Mouse (Mus musculus): ENCODE measurements around the gene Kctd3. TPM values are rescaled to one million over a fixed set of nuclear protein-coding genes. Genes with fewer than 3 reads are reported as not detected.

Gene Kctd3
- total and polyA plus RNA-seq, 2 experiments from 2014 or later: 47.4 to 90.4 TPM

GRCm38 (mm10) chr1:188993218-188993617 is 14.4 kb downstream of the Kctd3 start:
- Histone ChIP-seq H3K9me3 (ENCODE audit: low read length) (no peaks in the 10 kb centered on the region), H3K27ac (ENCODE audit: low read depth, low read length) (no peak overlapping the region), H3K9ac (replicated peaks; ENCODE audit: low read length, poor library complexity, severe bottlenecking) (no peak overlapping the region), H3K36me3 (ENCODE audit: insufficient read depth, low read length) (peaks cover 42% of the 10 kb centered on the region), H3K4me2 (ENCODE audit: low read depth, low read length, poor library complexity, severe bottlenecking) (no peak overlapping the region), H3K4me1 (ENCODE audit: insufficient read depth, low read length) (no peaks in the 10 kb centered on the region), H3K27me3 (ENCODE audit: insufficient read depth, low read length) (no peaks in the 10 kb centered on the region), H3K4me3 (ENCODE audit: low read depth, low read length) (no peak overlapping the region)
- peak; percentile 79 for TF ChIP-seq CTCF (IDR thresholded peaks at IDR 0.05)
- 27% methylated on average over 4 of the region's 4 CpGs for WGBS
- ATAC-seq (ENCODE audit: low FRiP score): no peak
- peak; percentile 67 for DNase-seq (ENCODE audit: low spot score)

- WGBS: 25% methylated on average over 3 of the region's 3 CpGs
- no peak for ATAC-seq (ENCODE audit: low FRiP score)
- peaks cover 45% of the 10 kb centered on the region for H3K36me3 ChIP-seq (ENCODE audit: insufficient read depth, low read length)
Measured at GRCm38 (mm10) chr1:188980050-188980449, 27.6 kb downstream of the Kctd3 start.

GRCm38 (mm10) chr1:188973926-188974325 is 33.7 kb downstream of the Kctd3 start:
- H3K4me1 ChIP-seq (ENCODE audit: insufficient read depth, low read length): no peaks in the 10 kb centered on the region
- H3K4me3 ChIP-seq (ENCODE audit: low read depth, low read length): no peak overlapping the region
- no peak for DNase-seq (ENCODE audit: low spot score)
- H3K9me3 ChIP-seq (ENCODE audit: low read length): no peaks in the 10 kb centered on the region
- peaks cover 50% of the 10 kb centered on the region for H3K36me3 ChIP-seq (ENCODE audit: insufficient read depth, low read length)
- H3K9ac ChIP-seq (replicated peaks; ENCODE audit: low read length, poor library complexity, severe bottlenecking): no peak overlapping the region
- 94% methylated on average over 16 of the region's 16 CpGs for WGBS
- H3K27me3 ChIP-seq (ENCODE audit: insufficient read depth, low read length): no peaks in the 10 kb centered on the region
- H3K27ac ChIP-seq (ENCODE audit: low read depth, low read length): no peak overlapping the region
- TF ChIP-seq CTCF (IDR thresholded peaks at IDR 0.05): no peak
- H3K4me2 ChIP-seq (ENCODE audit: low read depth, low read length, poor library complexity, severe bottlenecking): no peak overlapping the region
- no peak for ATAC-seq (ENCODE audit: low FRiP score)

More at GRCm38 (mm10) chr1:188980050-188980449, 27.6 kb downstream of the Kctd3 start:
- peak; percentile 84 for TF ChIP-seq CTCF (IDR thresholded peaks at IDR 0.05)
- Histone ChIP-seq H3K27me3 (ENCODE audit: insufficient read depth, low read length) (no peaks in the 10 kb centered on the region), H3K4me3 (ENCODE audit: low read depth, low read length) (no peak overlapping the region), H3K9ac (replicated peaks; ENCODE audit: low read length, poor library complexity, severe bottlenecking) (no peak overlapping the region), H3K27ac (ENCODE audit: low read depth, low read length) (no peak overlapping the region), H3K4me1 (ENCODE audit: insufficient read depth, low read length) (no peaks in the 10 kb centered on the region), H3K4me2 (ENCODE audit: low read depth, low read length, poor library complexity, severe bottlenecking) (no peak overlapping the region), H3K9me3 (ENCODE audit: low read length) (no peaks in the 10 kb centered on the region)
- DNase-seq (ENCODE audit: low spot score): peak; percentile 58

- H3K4me3 ChIP-seq (ENCODE audit: low read depth, low read length): no peak overlapping the region
- no peak overlapping the region for H3K9ac ChIP-seq (replicated peaks; ENCODE audit: low read length, poor library complexity, severe bottlenecking)
- WGBS: 85% methylated on average over 6 of the region's 6 CpGs
- no peak overlapping the region for H3K4me2 ChIP-seq (ENCODE audit: low read depth, low read length, poor library complexity, severe bottlenecking)
- no peak for TF ChIP-seq CTCF (IDR thresholded peaks at IDR 0.05)
- DNase-seq (ENCODE audit: low spot score): no peak
- H3K9me3 ChIP-seq (ENCODE audit: low read length): no peaks in the 10 kb centered on the region
- H3K4me1 ChIP-seq (ENCODE audit: insufficient read depth, low read length): no peaks in the 10 kb centered on the region
- no peak for ATAC-seq (ENCODE audit: low FRiP score)
- H3K27me3 ChIP-seq (ENCODE audit: insufficient read depth, low read length): no peaks in the 10 kb centered on the region
- peaks cover 57% of the 10 kb centered on the region for H3K36me3 ChIP-seq (ENCODE audit: insufficient read depth, low read length)
- H3K27ac ChIP-seq (ENCODE audit: low read depth, low read length): no peak overlapping the region
Measured at GRCm38 (mm10) chr1:188973078-188973477, 34.6 kb downstream of the Kctd3 start.

- ATAC-seq (ENCODE audit: low FRiP score) (no peak), DNase-seq (ENCODE audit: low spot score) (no peak)
- H3K27me3 ChIP-seq (ENCODE audit: insufficient read depth, low read length): no peaks in the 10 kb centered on the region
- no peaks in the 10 kb centered on the region for H3K4me1 ChIP-seq (ENCODE audit: insufficient read depth, low read length)
- H3K4me3 ChIP-seq (ENCODE audit: low read depth, low read length): no peak overlapping the region
- H3K4me2 ChIP-seq (ENCODE audit: low read depth, low read length, poor library complexity, severe bottlenecking): no peak overlapping the region
- H3K9me3 ChIP-seq (ENCODE audit: low read length): no peaks in the 10 kb centered on the region
- no peaks in the 10 kb centered on the region for H3K36me3 ChIP-seq (ENCODE audit: insufficient read depth, low read length)
- H3K9ac ChIP-seq (replicated peaks; ENCODE audit: low read length, poor library complexity, severe bottlenecking): no peak overlapping the region
- no peak for TF ChIP-seq CTCF (IDR thresholded peaks at IDR 0.05)
- WGBS: 87% methylated on average over 4 of the region's 4 CpGs
- no peak overlapping the region for H3K27ac ChIP-seq (ENCODE audit: low read depth, low read length)
Measured at GRCm38 (mm10) chr1:188952501-188952900, 55.1 kb downstream of the Kctd3 start.

GRCm38 (mm10) chr1:188951091-188951490 is 56.5 kb downstream of the Kctd3 start:
- ATAC-seq (ENCODE audit: low FRiP score) (no peak), DNase-seq (ENCODE audit: low spot score) (no peak)
- Histone ChIP-seq H3K27me3 (ENCODE audit: insufficient read depth, low read length) (no peaks in the 10 kb centered on the region), H3K4me2 (ENCODE audit: low read depth, low read length, poor library complexity, severe bottlenecking) (no peak overlapping the region), H3K27ac (ENCODE audit: low read depth, low read length) (no peak overlapping the region), H3K9ac (replicated peaks; ENCODE audit: low read length, poor library complexity, severe bottlenecking) (no peak overlapping the region), H3K4me1 (ENCODE audit: insufficient read depth, low read length) (no peaks in the 10 kb centered on the region), H3K36me3 (ENCODE audit: insufficient read depth, low read length) (no peaks in the 10 kb centered on the region), H3K9me3 (ENCODE audit: low read length) (no peaks in the 10 kb centered on the region), H3K4me3 (ENCODE audit: low read depth, low read length) (no peak overlapping the region)
- 92% methylated on average over 6 of the region's 6 CpGs for WGBS
- no peak for TF ChIP-seq CTCF (IDR thresholded peaks at IDR 0.05)

All from midbrain, postnatal 0 days (tissue).